Mouse (Mus musculus) liver, embryonic 14.5 days (tissue): ENCODE measurements around the gene Gm11487.

Experiments
- CTCF ChIP-seq: IDR thresholded peaks from 2 replicates; pipeline ENCODE4 v1.5.1; 2016; ENCODE audit warnings: antibody characterized with exemption, low read depth, control low read depth
- EP300 ChIP-seq: IDR thresholded peaks from 2 replicates; pipeline ENCODE4 v1.6.1; 2016; ENCODE audit warnings: antibody characterized with exemption, low read depth

DNA sequence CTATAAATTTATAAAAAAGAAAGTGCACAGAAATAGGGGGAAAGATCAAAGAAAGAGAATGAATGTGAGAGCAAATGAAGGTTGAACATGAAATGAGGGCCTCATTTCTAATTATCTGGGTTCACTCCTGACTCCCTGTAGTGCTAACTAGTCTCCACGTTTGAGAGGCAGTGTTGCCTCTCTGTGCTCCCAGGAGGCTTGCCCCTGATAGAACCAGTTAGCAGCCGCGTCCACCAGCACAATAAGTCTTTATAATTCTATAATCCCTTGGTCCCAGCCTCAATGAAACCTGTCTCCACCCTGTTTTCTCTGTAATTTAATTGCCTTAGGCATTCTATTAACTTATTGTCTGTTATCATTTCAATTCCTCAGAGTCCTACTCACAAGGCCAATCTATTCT is 38.3 kb downstream of the Gm11487 start:
- TF ChIP-seq CTCF (no peak), EP300 (no peak)
